Mouse (Mus musculus) embryo, embryonic 11 days (tissue): ENCODE results near the gene Mgat4b.
A peak's percentile ranks its signal among the peaks of the same experiment; 100 is the strongest.

Experiments
- DNase-seq: peaks from one replicate; pipeline ENCODE4 v3.0.0-alpha.2; 2015

Gene Mgat4b

DNA sequence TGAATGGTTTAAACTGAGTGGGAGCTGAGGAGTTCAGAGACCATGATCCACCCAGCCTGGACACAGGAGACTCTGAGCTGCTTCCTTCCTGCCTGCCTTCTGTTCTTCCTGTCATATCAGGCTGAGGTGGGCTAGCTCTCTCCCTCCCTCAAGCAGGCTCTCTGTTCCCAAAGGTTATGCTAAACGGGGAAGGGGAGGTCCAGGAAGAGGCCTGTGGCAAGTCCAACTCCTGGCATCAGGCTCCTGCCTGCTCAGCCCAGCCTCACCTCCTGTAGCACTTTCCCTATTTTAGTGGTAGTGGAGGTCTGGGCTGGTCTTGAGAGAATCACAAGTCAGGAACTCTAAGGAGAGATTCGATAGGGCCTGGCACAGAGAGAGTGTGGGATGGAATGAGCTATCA, 15.7 kb downstream of the Mgat4b start:
- no peak for DNase-seq

DNA sequence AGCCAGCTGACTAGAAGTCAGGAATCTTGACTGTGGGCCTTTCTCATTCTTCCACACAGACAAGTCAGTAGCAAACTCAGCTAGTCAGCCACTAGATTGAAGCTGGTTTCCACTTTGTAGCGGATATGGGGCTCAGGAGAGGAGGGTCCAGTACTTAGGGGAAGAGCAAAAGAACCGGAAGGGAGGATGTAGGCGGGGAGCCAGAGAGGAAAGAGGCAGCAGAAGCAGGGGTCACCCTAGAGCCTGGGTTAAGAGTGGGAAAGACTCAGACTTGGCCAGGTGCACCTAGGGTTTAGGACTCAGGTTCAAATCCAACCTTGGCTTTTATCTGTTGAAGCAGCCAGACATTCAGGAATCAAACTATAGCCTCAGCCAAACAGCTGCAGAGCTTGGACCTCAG, 16.5 kb downstream of the Mgat4b start:
- DNase-seq, result no peak

DNA sequence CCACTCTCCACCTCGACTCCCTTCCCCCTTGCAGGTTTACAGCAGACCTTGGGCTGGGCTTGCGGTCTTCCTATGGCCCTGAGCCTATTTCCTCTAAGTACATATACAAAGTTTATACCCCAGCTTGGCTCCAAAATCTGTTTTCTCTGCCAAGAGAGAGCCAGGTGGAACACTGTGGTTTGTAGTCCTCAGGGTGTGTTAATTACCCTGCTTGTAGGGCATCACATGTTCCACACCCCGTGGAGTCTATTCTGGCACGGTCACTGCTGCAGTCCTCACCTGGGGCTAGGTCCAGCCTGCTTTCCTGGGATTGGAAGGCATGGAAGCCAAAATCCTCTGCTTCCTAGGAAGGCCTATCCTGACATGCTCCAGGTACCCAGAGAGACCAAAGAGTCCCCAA, 17.0 kb downstream of the Mgat4b start:
- DNase-seq, result no peak

DNA sequence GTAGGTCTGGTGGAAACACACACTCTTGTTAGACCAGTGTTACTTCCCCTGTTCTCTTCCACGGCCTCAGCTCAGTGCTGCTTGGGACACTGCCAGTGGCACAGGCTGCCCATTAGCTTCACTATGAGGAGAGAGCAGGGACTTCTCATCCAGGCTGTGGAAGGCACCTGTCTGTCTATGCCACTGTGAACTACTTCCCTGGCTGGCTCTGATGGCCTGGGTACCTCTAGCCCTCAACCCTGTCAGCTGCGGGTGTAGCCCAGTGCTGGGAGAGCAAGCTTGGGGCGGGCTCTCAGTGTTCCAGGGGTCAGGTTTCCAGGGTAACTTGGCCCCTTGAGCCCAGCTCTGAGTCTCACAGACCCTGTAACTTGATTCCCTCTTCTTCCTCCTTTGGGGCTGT, 18.1 kb downstream of the Mgat4b start:
- DNase-seq, result peak; percentile 64

DNA sequence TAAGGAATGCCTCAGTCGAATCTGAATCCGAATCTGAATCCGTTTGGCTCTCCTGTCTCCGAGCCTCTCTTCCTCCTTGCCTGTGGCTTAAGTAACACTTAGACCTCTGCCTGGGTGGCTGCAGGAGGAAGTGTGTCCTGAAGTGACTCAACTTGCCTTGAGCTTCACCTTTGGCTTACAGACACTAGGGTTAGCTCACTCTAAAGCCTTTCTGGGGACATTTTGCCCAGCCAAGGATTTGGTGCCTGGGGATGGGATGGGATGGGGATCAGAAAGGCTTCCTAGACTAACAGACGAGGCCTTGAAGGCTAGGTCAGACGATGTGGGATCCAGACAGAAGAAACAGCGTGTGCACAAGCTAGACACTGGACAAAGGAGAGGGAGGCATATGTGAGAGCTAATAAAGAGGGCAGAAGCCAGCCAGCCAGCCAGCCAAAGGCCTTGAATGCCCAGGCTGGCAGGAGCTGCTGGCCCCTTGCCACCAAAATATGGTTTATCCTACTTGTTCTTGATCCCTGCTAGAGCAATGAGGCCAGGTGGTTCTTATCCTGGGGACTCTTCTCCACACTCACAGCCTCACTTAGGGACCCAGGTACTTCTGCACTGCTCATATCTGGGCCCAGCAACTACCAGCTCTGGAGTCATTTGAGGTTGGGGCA, 18.7 kb downstream of the Mgat4b start:
- no peak for DNase-seq

DNA sequence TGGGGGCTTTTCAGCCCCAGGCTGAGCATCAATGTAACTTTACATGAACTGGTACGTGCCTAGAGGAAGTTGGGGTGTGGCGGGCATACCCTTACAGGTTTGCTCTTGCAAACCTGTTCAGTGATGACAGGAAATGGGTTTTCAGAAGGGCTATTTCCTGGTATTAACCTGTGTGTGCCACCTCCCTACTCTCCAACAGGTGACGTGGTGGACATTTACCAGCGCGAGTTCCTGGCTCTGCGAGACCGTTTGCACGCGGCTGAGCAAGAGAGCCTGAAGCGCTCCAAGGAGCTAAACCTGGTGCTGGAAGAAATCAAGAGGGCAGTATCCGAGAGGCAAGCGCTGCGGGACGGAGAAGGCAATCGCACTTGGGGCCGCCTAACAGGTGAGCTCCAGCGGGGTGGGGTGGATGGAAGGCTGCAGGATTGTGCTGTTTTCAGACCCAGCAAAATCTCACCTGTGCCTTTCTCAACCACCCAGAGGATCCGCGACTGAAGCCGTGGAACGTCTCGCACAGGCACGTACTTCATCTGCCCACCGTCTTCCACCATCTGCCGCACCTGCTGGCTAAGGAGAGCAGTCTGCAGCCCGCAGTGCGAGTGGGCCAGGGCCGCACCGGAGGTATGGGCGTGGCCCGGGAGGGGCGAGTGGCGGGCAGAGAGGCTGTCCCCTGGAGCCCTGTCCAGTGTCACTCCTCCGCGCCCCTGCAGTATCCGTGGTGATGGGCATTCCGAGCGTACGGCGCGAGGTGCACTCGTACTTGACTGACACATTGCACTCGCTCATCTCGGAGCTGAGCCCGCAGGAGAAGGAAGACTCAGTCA, 20.0 kb downstream of the Mgat4b start:
- no peak for DNase-seq

DNA sequence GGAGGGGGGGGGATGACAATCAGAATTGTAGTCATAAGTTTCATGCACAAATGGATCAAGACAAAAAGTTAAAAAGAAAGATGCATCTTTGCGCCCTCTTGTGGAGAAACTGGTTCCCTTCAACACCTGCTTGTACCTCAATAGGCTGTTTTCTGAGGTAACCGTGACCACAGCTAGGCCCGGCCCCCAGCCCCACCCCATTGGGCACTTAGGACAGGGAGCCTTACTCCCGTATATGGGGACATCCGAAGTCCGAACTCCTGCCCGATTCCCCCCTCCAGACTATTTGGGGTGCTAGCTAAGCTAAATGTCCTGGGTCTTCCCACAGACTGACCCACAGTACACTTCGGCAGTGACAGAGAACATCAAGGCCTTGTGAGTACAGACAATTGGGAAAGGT, 20.7 kb downstream of the Mgat4b start:
- DNase-seq, result peak; percentile 73

DNA sequence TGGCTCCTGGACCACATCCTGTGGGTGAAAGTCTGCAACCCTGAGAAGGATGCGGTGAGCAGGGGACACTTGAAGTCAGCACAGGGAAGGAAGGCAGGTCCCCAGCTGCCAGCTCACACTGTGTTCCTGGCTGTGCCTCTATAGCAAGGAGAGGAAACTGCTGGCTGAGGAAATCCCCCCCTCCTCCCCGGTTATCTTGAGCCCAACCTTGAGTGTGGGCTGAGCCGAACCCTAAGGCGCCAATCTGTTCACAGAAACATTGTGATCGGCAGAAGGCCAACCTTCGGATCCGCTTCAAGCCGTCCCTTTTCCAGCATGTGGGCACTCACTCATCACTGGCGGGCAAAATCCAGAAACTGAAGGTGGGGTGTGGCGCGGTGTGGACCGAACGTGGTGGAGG, 22.3 kb downstream of the Mgat4b start:
- no peak for DNase-seq

DNA sequence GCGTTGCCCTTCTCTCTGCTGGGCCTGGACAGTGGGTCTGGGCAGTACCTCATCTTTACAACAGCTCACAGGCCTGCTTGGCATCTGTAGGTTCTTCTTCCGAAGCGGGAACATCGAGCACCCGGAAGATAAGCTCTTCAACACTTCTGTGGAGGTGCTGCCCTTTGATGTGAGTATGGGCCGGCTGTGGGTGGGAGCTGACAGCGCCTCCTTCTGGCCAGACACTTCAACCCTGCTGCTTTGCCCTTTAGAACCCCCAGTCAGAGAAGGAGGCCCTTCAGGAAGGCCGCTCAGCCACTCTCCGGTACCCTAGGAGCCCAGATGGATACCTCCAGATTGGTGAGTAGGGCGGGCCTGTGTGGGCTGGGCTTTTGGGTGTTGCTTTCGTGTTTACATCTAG, 23.3 kb downstream of the Mgat4b start:
- DNase-seq, result no peak

DNA sequence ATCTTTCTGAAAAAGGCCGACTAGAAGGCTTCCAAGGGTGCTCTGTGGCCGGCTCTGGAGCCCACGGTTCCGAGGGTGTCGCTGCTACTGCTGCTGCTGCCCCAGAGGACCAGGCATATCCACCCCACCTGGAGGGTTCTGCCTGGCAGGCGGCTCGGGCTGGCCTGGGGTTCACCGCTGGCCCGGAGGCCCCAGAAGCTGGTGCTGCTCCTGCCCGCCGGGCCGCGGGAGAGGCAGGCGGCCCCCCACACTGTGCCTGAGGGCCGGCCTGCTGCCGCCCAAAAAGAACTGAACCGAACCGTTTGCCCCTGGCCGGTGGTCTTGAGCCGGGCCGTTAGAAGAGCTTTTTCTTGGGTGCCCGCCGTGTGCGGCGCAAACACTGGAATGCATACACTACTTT, 23.9 kb downstream of the Mgat4b start:
- no peak for DNase-seq

DNA sequence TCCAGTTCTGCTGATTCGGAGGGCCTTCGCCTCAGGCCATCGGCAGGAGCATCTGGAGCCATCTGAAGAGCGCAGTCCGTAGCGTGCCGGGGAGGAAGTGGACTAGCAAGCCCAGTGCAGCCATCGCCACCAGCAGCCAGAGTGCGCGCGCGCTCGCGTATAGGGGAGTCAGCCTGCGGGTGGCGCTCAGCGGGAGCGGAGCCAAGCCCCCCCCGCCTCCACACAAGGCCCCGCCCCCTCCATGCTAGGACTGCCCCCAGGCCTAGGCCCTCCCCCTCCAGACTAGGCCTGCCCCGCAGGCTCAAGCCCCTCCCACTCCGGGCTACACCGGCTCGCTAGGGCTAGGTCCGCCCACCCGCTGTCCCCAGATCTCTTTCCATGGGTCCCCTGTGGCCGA, 25.8 kb downstream of the Mgat4b start:
- peak; percentile 96 for DNase-seq

DNA sequence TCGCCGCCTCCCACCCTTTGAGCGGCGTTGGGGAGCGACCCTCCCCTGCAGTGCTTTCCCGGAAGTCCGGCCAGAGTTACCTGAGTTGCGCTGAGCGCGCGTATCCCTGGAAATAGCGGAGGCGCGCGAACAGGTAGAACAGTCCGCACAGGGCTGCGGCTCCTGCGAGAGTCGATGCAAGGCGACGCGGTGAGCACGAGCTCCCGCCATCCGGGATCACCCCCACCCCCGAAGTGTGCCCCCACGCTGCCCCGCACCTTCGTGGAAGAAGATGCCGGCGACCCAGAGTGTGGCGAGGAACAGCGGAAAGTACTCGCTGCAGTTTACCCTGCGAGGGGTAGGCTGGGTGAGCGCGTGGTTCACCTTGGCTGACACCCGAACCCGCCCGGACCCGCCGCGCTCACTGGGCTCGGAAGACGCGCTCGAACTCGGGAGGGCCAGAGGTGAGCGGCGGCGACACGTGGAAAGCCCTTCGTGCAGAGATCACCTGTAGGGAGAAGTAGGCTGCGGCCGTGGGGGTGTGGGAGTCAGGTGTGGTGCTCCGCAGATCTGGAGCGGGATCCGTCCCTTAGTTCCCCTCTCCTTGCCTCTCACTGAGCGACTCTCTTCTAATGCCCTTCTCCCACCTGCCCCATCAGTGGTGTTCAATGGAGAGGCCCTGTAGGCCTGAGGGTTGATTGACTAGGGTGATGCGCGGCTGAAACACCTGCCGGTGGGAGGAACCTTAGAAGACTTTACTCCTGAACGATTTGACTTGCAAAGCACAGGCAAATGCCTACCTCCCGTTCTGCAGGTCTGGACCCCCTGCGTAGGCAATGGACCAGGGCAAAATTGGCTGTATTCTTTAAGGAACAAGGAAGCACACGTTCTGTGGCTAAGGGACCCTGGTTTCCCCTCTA, 26.5 kb downstream of the Mgat4b start:
- no peak for DNase-seq

DNA sequence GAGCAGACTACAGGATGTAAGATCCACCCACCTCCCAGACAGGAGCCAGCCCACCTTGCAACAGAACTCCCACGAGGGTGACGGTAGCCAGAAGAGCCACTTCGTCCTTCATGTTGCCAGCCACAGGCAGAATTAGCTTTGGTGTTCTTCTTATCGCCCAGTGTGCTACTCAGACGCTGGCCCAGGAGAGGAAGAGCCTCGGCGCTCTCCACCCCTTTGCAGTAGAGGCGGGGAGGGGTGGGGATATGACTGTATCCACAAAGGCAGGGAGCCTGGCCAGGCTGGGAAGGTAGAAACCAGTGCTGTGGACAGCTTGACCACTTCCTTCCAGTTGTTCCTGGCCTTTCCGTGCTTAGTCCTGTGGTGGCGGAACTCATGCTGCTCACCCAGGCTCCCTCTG, 27.6 kb downstream of the Mgat4b start, which contains the start of gene Ltc4s:
Gene Ltc4s (minus strand): TSS at position 293 of the 400 bp plus-strand sequence.
- no peak for DNase-seq

DNA sequence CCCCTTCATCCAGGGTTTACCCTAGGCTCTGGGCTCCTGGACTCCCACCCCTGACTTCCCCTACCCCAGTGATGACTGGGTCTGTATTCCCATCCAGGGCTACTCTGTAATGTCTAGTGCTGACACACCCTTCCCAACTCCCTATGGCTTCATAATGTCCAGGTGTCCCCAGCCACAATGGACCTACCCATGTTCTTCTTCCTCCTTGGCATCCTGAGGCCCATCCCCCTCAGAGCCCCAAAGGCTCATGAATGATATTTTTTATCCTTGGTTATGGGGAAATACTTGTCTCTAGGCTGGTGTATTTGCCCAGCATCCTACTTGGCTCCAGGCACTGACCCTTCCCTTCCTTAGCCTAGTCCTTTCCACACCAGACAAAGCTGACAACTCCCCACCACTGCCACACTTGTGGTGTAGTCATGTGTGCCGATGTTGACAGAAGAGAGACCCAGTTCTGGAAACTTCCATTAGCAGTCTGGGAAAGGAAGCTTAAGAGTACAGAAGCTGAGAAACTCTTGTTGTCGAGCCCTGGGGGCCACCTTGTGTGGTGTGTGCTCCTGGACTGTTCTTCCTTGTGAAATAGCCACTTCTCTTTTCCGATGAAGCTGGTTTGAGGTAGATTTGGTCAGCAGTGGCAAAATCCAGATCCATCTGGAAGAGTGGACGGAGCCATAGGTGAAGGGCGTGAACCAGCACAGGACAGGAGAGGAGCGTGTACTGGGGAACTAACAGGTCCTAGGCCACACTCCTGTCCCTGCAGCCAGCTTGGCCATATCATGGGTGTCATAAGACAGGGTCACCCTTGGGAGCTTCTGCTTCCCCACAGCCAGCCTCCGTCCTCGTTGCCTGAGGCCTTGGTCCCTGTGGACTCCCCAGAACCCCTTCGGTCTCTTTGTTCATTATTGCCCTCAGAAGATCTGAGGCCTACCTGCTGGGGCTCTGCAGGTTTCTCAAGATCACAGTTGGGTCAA, 28.4 kb downstream of the Mgat4b start:
- DNase-seq, result no peak

DNA sequence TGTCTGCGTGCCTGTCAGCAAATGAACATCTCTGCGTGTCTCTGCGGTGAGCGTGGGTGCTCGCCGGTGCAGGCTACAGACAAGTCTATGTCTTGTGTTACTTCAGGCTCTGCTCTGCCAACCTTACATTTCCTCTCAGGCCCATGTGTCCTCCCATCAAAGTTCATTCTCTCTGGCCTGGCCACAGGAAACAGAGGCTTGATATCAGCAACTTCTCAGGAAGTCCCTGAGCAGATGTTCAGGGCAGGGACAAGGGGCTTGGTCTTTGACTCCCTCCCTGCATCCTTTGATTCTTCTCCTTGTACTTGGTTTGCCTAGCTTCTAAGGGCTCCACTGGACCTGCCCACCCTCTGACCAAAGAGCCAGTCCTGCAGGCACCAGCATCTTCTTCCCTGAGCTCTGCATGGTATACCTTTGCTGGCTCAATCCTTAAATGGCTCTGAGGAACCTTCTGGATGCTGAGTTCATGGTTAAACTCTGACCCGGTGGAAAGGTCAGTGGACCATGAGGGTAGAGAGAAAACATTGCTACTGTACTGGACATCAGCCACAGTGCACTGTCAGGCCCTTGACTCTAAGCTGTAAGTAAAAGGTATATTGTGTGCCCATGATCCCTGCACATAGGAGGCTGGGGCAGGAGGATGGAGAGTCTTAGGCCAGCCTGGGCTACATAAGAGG, 29.7 kb downstream of the Mgat4b start:
- DNase-seq, result no peak

DNA sequence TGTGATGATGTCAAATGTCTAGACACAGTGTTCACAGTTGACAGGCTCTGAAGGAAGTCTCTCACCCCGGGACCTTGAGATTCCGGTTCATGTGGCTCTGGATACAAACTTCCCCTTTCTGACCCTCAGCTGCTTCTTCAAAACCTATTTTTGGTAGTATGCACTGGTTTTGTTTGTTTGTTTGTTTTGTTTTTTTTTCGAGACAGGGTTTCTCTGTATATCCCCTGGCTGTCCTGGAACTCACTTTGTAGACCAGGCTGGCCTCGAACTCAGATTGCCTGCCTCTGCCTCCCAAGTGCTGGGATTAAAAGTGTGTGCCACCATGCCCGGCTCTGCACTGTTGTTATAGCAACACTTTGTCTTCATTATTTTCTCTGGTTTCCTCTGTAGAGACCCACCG, 33.2 kb downstream of the Mgat4b start:
- DNase-seq, result no peak

DNA sequence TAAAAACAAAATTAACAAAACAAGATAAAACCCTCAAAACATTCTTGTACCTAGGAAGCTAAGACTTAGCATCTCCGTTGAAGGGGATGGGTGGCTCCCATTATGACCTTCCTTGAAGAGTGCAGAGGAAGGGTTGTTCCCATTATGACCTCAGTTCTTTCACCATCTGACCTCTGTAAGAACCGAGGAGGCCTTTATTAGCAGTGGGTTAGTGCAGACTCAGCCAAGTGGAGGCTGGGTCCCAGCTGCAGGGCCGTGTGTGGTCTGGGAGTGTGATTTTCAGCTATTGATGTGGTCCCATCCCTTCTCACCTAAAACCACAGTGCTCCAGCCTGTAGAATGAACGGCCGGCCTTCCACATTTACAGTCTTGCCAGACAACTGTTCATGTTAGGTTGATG, 34.6 kb downstream of the Mgat4b start:
- no peak for DNase-seq

DNA sequence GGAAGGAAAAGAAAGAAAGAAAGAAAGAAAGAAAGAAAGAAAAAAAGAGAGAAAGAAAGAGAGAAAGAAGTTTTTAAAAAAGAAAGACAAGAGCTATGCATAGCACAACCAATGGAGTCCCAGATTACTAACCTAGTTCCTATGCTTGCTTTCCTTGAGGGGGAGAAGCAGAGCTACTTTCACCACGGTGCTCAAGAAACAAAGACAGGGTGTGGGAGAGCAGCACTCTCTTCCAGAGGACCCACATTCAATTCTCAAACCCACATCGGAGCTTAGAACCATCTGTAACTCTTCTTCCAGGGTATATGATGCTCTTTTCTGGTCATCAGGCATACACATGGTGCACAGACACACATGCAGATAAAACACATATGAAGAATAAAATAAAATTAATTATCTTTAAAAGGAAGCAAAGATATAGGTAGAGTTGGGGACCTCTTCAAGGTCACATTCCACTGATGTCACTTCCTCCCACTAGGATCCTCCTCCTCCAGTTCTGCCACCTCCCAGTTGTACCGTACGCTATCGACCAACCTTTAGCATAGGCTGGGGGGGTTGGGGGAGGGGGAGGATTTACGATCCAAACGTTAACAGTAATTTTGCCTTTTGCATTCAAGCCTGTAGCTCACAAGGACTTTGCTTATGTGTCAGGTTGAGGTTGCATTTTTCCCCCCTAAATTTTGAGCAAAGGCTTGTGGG, 37.9 kb downstream of the Mgat4b start:
- DNase-seq, result no peak

DNA sequence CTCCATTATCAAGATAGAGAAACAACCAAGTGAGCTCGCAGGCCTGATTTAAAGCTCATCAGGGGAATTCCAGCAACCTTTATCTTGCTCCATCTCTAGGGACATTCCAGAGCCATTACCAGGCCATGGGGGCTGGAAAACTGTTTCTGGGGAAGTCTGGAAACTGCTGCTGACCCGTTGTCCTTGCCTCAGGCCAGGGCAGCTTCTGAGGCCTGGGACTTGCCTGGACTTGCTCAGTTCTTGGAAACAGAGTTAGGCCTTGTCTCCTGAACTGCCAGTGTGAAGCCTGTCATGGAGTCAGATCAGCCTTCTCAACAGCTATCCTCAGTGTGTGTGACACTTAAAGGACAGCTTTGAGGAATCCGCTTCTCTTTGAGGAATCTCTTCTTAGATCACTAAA, 41.5 kb downstream of the Mgat4b start:
- peak; percentile 39 for DNase-seq

DNA sequence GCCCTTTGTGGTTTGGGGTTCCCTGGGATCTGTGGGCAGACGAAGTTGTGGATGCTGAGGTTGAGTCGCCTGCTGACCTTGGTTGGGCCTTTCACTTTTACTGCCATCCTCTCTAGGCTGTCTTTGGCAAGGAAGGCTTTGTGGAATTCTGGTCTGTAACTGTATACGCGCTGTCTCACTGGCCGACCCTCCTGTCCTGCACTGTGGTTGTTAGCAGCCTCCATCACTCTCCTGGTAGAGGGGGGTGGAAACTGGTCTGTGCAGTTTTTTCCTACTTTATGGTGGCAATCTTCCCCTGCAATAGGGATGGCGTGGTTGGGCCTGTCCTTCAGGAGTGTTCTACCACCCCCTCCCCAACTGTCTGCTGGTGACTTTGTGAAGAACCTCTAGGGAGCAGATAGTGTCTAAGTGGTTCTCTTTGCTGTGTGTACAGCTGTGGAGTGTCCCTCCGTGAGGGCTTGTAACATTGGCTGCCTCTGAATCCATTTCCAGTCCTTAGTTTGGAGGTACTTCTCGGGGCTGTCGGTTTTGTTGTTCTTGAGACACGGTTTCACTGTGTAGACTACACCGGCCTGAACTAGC, 42.1 kb downstream of the Mgat4b start:
- DNase-seq, result peak; percentile 30

DNA sequence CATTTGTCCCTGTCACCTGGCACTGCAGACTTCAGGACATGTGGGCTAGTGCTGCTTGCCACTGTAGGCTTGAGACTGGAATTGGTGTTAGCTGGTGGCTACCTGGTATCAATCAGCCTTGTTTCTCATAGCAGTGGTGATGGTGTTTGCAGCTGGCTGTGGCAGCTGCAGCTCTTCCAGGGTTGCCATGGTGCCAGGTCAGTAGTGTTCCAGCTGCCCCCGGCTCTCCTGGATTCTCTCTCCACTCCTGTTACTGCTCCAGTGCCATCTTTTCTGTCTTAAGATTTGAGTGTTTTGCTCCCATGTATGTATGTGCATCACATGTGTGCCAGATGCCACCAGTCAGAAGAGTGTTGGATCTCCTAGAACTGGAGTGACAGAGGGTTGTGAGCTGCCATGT, 42.7 kb downstream of the Mgat4b start:
- no peak for DNase-seq
